Mouse (Mus musculus) cerebellum, adult 2 months (tissue): ENCODE data around the gene 5830411N06Rik. TPM values are rescaled to one million over a fixed set of nuclear protein-coding genes. Genes with fewer than 3 reads are reported as not detected.

Source experiments
- DNase-seq, 2 experiments: peaks; one replicate each; pipeline ENCODE4 v3.0.0; 2021
- H3K27ac ChIP-seq: fragments of 200-500 bp; 2 replicates; pipeline ENCODE4 v1.5.1; 2012; ENCODE audit warnings: low read length, control low read depth, inconsistent platforms; ENCODE audit not compliant: insufficient read depth
- H3K27me3 ChIP-seq: fragments of 200-500 bp; 2 replicates; pipeline ENCODE4 v1.6.1; 2012; ENCODE audit warnings: inconsistent platforms, mild to moderate bottlenecking, low read length, moderate library complexity; ENCODE audit not compliant: control insufficient read depth, insufficient read depth
- H3K4me1 ChIP-seq: fragments of 200-500 bp; 2 replicates; pipeline ENCODE4 v1.6.1; 2011; ENCODE audit warnings: low read length; ENCODE audit not compliant: control insufficient read depth, insufficient read depth
- H3K4me3 ChIP-seq: fragments of 200-500 bp; replicated peaks from 2 replicates; pipeline ENCODE3; 2011; ENCODE audit warnings: mild to moderate bottlenecking, low read depth, low read length, control low read depth; ENCODE audit not compliant: insufficient read depth
- CTCF ChIP-seq: fragments of 200-500 bp; IDR thresholded peaks from 2 replicates; pipeline ENCODE4 v1.5.1; 2011; ENCODE audit warnings: low read depth, mild to moderate bottlenecking, control low read depth, low read length, moderate library complexity, borderline replicate concordance; ENCODE audit not compliant: insufficient read depth
- POLR2A ChIP-seq: fragments of 200-500 bp; IDR thresholded peaks from 2 replicates; pipeline ENCODE4 v1.6.1; 2011; ENCODE audit warnings: low read length, control low read depth, borderline replicate concordance; ENCODE audit not compliant: insufficient read depth
- WGBS: fragments of 180-500 bp; shearing (Covaris S2); methylation state at CpG from one replicate; pipeline ENCODE4 v1.1.7; 2018; 5-methylcytosine and 5-hydroxymethylcytosine counted together
- polyA plus RNA-seq: library from polyadenylated mRNA; depleted of rRNA; stranded (reverse); fragments of >200 nt; gene quantifications from 2 replicates; pipeline ENCODE4 v1.2.3, GENCODE M21; 2012

Gene 5830411N06Rik
- polyA plus RNA-seq, 1 experiment: 0.13 TPM

DNA sequence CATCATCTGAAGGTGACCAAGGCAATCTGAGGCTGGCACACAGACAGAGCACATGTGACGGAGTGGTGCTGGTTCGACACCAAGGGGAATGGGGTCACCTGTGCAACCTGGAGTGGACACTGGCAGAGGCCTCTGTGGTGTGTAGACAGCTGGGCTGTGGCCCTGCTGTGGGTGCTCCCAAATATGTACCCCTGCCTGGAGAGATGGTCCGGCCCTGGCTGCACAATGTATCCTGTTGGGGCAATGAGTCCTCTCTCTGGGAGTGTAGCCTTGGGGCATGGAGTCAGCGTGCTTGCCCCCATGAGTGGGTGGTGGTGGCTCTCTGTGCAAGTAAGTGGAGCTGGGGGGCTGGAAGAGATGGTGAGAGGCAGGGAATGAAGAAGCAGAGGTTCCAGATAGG lies 26.7 kb upstream of the 5830411N06Rik start:
- TF ChIP-seq POLR2A: no peak
- no peak for TF ChIP-seq CTCF
- Histone ChIP-seq H3K4me1 (no peaks in the 10 kb centered on the region), H3K4me3 (no peak overlapping the region), H3K27me3 (no peaks in the 10 kb centered on the region), H3K27ac (no peak overlapping the region)
- WGBS: 79% methylated on average over 4 of the region's 4 CpGs
- DNase-seq: no peak

DNA sequence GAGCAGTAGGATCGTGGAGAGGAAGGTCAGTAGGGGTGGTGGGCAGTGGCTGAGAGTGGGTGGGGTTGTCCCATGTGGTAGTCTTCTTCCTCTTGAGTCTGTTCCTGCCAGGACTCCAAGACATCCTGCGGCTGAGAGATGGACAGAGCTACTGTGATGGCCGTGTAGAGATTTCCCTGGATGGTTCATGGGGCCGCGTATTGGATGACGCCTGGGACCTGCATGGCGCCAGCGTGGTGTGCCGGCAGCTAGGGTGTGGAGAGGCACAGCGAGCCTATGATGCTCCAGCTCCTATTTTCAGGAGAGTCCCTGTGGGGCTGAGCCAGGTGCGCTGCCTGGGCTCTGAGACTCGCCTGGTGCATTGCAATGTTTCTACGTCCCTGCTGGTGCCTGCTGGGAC lies 22.9 kb upstream of the 5830411N06Rik start:
- no peak for DNase-seq
- TF ChIP-seq CTCF: no peak
- Histone ChIP-seq H3K4me1 (no peaks in the 10 kb centered on the region), H3K27me3 (no peaks in the 10 kb centered on the region), H3K27ac (no peak overlapping the region), H3K4me3 (no peak overlapping the region)
- WGBS: 80% methylated on average over 13 of the region's 13 CpGs

DNA sequence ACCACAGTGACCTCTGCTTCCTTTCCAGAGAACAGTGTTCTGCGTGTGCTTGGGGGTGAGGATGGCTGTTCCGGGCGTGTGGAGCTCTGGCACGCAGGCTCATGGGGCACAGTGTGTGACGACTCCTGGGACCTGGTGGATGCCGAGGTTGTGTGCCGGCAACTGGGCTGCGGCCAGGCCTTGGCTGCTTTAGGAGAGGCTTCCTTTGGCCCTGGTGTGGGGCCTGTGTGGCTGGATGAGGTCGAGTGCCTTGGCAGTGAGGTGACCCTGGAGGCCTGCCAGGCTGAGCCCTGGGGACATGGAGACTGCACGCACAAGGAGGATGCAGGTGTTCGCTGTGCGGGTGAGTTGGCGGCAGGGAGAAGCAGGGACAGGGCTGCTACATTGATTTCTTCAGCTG lies 18.6 kb upstream of the 5830411N06Rik start:
- Histone ChIP-seq H3K4me3 (no peak overlapping the region), H3K4me1 (no peaks in the 10 kb centered on the region), H3K27me3 (no peaks in the 10 kb centered on the region), H3K27ac (no peak overlapping the region)
- DNase-seq: peak in 1 of 2 experiments; percentile 3
- WGBS: 16% methylated on average over 13 of the region's 13 CpGs
- TF ChIP-seq CTCF (no peak), POLR2A (no peak)

DNA sequence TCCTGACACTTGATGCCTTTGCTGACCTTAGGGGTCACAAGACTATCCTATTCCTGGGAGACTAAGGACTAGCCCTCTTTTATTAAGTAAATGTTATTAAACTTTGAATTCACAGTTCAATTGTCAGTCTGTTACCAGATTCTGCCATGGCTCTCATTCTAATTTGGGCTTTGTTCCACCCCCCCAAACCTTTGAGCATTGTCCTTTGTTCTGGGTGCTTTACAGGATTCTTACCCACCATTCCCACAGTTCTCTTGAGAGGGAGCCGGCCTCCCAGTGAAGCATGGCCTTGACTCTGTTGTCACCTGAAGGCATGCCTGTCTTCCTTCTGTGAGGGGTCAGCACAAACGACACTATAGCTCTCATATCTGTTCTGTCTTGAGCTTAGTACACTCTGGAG lies 16.1 kb upstream of the 5830411N06Rik start:
- Histone ChIP-seq H3K4me3 (no peak overlapping the region), H3K4me1 (no peaks in the 10 kb centered on the region), H3K27ac (no peak overlapping the region), H3K27me3 (no peaks in the 10 kb centered on the region)
- 54% methylated on average over 2 of the region's 2 CpGs for WGBS
- DNase-seq: no peak
- TF ChIP-seq POLR2A: no peak
- TF ChIP-seq CTCF: no peak

DNA sequence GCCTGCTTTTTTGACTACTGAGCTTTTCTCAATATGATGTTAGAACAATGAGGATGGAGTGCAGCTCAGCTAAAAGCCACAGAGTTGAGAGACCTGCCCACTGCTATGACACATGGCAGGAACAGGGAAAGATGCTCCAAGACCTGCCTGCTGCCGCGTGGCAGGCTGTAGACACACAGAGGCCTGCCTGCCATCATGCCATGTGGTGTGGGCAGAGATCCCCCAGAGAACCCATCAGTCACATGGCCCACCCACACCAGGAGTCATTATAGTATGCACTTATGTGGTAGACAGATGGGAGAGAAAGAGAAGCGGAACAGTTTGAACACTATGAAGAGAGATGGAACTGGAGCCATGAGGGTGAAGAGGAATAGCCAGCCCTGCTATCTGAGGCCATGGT lies 13.4 kb upstream of the 5830411N06Rik start:
- no peak for DNase-seq
- 76% methylated on average over 3 of the region's 3 CpGs for WGBS
- TF ChIP-seq CTCF (no peak), POLR2A (no peak)
- H3K27ac ChIP-seq: no peak overlapping the region
- no peaks in the 10 kb centered on the region for H3K27me3 ChIP-seq
- no peak overlapping the region for H3K4me3 ChIP-seq
- H3K4me1 ChIP-seq: no peaks in the 10 kb centered on the region

DNA sequence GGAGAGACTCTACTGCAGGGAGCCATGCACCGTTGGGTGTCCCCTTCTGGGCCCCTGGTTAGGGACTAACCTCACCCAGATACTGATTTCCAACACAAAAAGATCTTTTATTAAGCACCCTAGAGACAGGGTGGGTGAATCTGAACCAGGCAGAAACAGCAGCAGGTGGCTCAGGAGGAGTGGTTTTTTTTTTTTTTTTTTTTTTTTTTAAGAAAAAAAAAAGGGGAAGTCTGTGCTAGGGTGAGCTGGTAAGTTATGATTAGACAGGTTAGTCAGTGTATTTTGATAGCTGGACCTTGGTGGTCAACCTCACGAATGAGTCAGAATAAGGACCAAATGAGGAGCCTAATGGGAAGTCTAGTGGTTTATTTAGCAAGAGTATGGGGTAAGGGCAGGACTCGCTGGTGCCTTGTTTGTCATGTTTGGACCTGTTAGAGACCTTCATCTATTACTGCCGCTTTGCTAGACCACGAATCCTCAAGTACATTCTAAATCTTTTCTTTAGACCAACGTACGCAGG lies 6.8 kb downstream of the 5830411N06Rik start:
- Histone ChIP-seq H3K27ac (no peak overlapping the region), H3K27me3 (no peaks in the 10 kb centered on the region), H3K4me3 (no peak overlapping the region), H3K4me1 (no peaks in the 10 kb centered on the region)
- DNase-seq: no peak
- TF ChIP-seq POLR2A (no peak), CTCF (no peak)
- 79% methylated on average over 7 of the region's 7 CpGs for WGBS

DNA sequence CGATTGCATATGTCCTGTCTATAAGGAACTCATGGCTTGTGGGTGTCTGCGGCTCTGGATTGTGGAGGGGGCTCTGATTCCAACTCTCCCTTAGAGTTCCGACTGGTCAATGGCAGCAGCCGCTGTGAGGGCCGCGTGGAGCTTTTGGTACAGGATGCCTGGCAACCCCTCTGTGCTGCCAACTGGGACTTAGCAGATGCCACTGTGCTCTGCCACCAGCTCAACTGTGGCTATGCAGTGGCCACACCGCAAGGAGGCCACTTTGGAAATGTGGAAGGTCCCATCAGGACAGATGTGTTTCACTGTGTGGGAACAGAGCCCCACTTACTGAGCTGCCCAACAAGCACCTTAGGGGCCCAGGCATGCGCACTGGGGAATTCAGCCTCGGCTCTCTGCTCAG lies 48.7 kb downstream of the 5830411N06Rik start:
- Histone ChIP-seq H3K4me3 (no peak overlapping the region), H3K27ac (no peak overlapping the region), H3K4me1 (no peaks in the 10 kb centered on the region), H3K27me3 (no peaks in the 10 kb centered on the region)
- no peak for DNase-seq
- whole genome bisulfite sequencing: 80% methylated on average over 9 of the region's 9 CpGs
- TF ChIP-seq POLR2A (no peak), CTCF (no peak)

DNA sequence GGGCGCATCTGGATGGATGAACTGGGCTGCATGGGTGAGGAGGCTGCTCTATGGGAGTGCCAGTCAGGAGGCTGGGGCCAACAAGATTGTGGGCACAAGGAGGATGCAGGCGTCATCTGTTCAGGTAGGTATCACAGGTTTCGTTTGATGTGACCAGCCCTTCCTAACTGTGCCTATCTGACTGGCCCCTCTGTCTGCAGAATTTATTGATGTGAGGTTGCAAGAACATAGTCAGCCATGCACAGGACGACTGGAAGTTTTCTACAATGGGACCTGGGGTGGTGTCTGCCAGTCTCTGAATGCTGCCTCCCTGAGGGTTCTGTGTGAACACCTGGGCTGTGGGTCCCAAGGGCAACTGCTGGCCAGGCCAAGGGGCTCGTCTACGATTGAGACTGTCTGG lies 49.8 kb downstream of the 5830411N06Rik start:
- 66% methylated on average over 6 of the region's 6 CpGs for WGBS
- Histone ChIP-seq H3K4me3 (no peak overlapping the region), H3K27me3 (no peaks in the 10 kb centered on the region), H3K4me1 (no peaks in the 10 kb centered on the region), H3K27ac (no peak overlapping the region)
- TF ChIP-seq CTCF (no peak), POLR2A (no peak)
- DNase-seq: no peak
